Mouse (Mus musculus) hindbrain, embryonic 10.5 days (tissue): ENCODE data around the gene 2610001J05Rik. TPM values are rescaled to one million over a fixed set of nuclear protein-coding genes. Genes with fewer than 3 reads are reported as not detected.

Source experiments
- polyA plus RNA-seq: library from polyadenylated mRNA; unstranded; fragments of >200 nt; fragmentation: Nextera tagmentation; extraction: Ambion mirVana; gene quantifications from 2 replicates; pipeline ENCODE4 v1.2.1, GENCODE M21; 2016

2610001J05Rik gene
- polyA plus RNA-seq, 1 experiment from 2014 or later = 101 TPM

Other genes starting within 250 kb of the 2610001J05Rik start
- gene Bmt2, start 193.6 kb downstream of the 2610001J05Rik start, polyA plus RNA-seq = 18.4 and 19.8 TPM in 2 replicates
- gene Gpr85, start 31.6 kb downstream of the 2610001J05Rik start, polyA plus RNA-seq = 9.4 and 14.2 TPM in 2 replicates